Mouse (Mus musculus) c-Kit-positive CD71-negative TER-119-negative erythroid progenitor cells, embryonic 14.5 days (primary cell): ENCODE measurements around the gene Gdap1l1.

Experiments used
- DNase-seq: peaks from one replicate; pipeline ENCODE4 v3.0.0-alpha.2; 2013; ENCODE audit warnings: low read depth

The Gdap1l1 gene

GRCm38 (mm10) chr2:163463251-163463769, 25.0 kb downstream of the Gdap1l1 start:
- no peak for DNase-seq

GRCm38 (mm10) chr2:163463998-163464397, 25.7 kb downstream of the Gdap1l1 start:
- no peak for DNase-seq

DNA sequence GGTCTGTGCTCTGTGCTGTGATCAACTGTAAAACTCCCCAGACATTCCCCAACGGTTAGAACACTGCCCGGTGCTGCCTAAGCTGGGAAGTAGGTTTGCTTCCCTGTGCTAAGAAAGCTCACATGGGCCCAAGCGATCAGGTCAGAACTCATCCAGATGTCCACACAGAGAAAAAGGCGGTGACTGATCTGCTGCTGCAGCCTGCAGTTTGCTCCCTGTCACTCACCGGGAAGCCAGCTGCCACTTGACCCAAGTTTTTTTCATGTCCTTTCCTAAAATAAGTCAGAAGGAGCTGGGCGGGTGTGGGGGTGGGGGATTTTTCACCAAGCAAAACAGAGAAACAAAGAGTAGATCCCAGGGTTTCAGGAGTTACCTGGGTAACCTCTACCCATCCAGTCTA, 26.3 kb downstream of the Gdap1l1 start:
- DNase-seq = no peak

- no peak for DNase-seq
Measured at GRCm38 (mm10) chr2:163466771-163467170, 28.5 kb downstream of the Gdap1l1 start.

- no peak for DNase-seq
Measured at GRCm38 (mm10) chr2:163467585-163467984, 29.3 kb downstream of the Gdap1l1 start.

- no peak for DNase-seq
Measured at GRCm38 (mm10) chr2:163468866-163469265, 30.6 kb downstream of the Gdap1l1 start.

DNA sequence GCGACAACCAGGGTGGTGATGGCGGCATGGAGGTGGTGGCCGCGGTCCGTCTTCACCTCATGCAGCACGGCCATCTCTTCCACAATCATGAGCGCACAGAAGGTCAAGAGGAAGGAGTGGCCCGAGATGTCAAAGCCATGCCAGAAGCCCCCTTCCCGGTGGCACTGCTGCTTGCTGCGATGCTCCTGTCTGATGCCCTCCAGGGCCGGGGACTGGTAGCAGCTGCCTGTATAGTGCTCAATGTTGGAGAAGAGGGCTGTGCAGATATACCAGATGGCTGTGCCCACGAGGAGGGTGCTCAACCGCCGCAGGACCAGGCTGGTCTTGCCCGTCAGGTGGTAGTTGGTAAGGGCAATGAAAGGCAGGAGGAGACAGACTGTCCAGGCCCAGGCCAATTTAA, 31.4 kb downstream of the Gdap1l1 start:
- DNase-seq = no peak

DNA sequence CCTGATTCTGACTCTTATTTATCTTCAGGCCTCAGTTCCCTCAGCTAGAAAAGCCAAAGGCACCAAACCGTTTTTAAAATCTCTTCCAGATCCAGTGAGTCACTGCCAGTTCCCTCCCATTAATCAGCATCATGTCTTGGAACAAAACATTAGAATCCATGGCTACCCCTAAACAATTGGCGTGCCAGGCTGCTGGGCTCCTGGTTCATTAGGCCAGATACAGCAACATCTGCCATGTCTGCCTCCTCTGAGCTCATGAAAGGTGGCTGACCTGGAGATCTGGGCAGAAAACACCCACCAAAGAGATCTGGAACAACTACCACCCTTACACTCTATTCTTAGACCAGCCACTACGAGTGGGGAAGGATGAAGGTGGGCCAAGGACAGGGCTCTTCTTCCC, 32.9 kb downstream of the Gdap1l1 start:
- DNase-seq = no peak

DNA sequence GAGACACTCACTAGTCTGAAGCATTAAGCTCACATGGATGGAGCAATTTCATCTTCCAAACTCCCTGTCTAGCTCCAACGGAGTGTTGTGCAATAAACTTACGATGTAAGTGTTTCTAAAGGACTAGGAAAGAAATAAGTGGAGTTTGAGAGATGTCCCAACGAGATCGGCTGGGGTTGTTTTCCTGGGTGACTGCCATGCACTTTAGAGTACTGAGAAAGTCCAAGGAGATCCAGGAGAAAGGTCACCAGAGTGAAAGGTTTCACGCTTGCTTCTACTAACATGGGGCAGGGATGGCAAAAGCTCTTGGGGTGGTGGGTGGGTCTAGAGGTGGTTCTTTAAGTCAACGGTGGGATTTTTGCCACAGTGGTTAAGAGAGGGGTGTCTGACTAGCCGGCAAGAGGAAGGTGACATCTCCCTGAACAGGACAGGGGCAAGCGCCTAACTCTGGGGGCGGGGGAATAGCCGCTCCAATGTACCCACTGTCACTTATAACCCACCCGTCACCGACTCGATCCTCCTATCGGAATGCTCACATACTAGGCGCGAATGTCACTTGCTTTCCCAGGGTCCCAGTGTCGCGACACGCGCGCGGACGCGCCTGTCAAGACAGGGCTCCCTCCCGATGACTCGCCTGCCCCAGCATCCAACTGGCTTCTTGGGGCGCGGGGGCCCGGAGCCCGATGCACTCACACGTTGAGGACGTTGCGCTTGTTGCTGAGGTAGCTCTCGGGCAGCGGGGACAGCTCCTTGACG, 33.6 kb downstream of the Gdap1l1 start:
- no peak for DNase-seq

- DNase-seq = peak; percentile 97
Measured at GRCm38 (mm10) chr2:163472466-163472851, 34.2 kb downstream of the Gdap1l1 start, which contains the start of gene Fitm2. Gene Fitm2, minus strand, starts transcription at chr2:163472629.

DNA sequence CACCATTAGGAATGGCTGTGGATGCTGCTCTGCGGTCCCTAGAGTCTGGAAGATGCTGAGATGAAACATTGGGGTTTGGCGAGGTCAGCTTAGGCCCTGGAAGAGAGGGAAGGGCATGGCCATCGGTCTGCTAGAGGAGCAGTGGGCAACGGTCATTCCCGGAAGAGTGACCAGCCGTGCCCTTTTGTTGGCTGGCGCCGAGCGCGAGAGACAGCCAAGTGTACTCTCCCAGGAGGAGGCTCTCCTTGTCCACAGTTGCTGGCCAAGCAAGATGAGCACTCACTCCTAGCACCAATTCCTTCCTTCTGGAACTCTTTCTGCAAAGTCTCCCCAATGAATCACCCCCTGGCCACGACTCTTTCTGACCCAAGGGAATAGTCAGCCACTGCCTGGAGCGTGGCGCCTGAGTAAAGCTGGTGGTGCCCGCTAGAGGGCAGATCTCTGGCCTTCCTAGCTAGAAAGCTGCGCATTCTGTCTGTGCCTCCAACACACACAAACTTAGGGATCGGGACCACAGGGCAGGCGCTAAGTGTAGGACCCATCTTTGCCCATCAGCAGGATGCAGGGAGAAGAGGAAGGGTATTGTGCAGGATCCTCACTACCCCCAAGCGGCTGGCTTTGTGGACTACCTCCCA, 42.0 kb downstream of the Gdap1l1 start:
- no peak for DNase-seq

DNA sequence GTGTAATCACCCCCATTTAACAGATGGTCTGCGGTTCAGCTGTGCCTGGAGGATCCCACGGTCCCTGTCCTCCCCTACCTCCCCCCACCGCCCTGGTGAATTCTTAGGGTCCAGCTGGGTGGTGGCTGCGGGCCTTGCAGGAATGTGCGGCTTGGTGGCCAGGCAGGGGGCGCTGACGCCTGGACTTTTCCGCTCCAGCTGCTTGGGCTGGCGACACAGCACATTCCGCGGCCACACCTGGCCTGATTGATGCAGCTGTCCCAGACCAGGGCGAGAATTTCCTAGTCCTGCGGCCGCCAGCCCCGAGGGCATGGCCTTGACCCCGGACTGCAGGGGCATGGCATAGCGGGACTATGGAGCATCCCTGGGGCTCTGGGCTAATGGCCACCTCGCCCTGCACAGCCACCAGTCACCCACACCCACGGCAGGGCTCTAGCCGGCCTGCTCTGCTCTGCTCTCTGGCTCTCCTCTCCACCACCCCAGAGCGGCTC, 43.3 kb downstream of the Gdap1l1 start:
- no peak for DNase-seq

DNA sequence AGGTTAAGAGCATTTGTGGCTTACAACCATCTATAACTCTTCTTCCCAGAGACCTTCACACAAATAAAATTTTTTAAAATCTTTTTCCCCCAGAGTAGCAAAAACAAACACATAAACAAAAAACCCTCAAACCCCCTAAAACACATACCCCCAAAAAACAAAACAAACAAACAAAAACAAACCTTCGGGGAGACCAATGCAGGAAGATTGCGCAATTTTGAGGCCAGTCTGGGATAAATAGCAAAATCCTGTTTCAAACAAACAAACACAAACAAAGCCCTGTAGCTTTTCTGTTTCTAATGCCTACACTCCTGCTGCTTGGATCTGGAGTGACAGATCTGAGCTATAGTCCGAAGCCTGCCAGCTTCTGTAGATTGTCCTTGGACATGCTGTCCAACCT, 49.1 kb downstream of the Gdap1l1 start:
- DNase-seq = no peak

DNA sequence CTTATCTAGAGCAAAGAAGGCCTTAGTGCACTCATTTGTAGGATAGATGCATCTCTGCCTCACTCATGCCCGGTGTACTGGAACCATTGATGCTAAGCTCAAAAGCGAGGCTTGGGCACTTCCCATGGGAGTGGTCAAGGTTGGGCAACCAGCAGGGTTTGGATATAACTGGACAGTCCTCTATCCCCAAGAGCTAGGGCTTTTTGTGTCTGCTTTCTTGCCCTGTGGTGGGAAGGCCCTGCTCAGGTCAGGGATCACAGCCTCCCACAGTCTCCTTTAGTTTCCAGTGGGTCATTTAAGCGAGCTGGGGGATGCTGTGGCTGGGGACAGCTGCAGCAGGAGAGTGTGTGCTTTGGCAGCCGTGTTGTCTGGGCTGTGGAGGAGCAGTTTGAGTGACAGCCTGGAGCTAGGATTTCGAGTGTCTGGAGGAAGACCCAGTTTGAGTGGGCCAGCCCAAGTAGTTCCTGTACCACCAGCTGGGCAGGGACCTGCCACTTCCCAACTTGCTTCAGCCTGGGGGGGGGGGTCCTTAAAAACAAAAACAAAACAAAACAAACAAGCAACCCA, 51.5 kb downstream of the Gdap1l1 start:
- no peak for DNase-seq

DNA sequence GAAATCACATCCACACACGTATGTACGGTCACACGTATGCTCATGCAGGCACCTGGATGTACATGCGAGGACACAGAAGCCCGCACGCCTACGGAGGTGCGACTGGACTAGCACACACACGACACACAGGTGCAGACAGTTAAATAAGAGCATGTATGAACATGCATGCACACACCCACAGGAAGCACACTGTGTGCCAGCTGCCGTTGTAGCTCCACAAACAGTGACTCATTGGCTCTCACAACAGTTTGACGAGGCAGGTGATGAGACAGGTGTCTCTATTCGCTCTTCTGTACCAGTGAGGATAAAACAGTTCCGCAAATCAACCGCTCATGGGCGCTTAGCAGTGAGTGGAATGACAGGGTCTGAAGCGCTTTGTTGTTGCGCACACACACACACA, 52.4 kb downstream of the Gdap1l1 start:
- no peak for DNase-seq

- no peak for DNase-seq
Measured at GRCm38 (mm10) chr2:163491351-163491750, 53.1 kb downstream of the Gdap1l1 start.

GRCm38 (mm10) chr2:163492018-163492417, 53.7 kb downstream of the Gdap1l1 start, which contains the start of gene R3hdml:
Gene R3hdml, plus strand, starts transcription at chr2:163492318.
- no peak for DNase-seq

GRCm38 (mm10) chr2:163493031-163493430, 54.8 kb downstream of the Gdap1l1 start:
- no peak for DNase-seq

- no peak for DNase-seq
Measured at GRCm38 (mm10) chr2:163493976-163494375, 55.7 kb downstream of the Gdap1l1 start.

GRCm38 (mm10) chr2:163494456-163494855, 56.2 kb downstream of the Gdap1l1 start:
- no peak for DNase-seq

GRCm38 (mm10) chr2:163502219-163502618, 63.9 kb downstream of the Gdap1l1 start:
- DNase-seq = no peak

DNA sequence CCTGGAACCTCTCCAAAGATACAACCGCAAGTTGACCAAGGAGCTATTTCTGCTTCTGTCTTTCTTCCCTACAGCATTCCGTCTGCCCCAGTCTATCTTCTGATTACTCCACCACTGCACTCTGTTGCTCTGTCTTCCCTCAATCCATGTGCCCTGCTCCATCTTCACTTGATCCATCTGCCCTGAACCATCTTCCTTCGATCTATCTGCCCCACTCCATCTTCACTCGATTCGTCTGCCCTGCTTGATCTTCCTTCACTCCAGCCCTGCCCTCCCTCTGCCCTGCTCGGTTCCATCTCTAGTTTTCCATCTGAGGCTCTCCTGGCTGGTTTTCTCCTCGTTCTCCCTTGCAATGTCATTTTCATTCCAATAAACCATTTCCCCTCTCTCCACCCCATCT, 64.9 kb downstream of the Gdap1l1 start:
- DNase-seq = no peak
